In the genomic region with DNA sequence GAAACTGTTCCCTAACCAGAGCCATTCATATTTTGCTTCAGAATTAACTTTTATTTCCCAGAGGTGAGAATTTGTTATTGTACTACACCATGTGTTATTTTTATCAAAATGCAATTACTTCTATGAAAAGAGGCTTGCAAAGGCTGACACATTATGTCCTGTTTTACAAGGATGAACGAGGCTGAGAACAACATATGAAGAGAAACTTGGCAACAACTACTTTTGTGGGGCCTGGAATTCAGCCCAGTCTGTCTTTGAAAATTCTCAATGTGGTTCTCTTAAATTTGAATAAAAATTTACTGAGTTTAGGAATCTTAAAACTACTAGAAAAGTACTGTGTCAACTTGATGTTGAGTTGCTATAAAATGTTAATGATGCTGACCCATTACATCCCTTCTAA, we compare ENCODE assay signal across 16 mouse cellular contexts.
A peak's percentile ranks its signal among the peaks of the same experiment; 100 is the strongest.
DNase-seq lines count a peak whose midpoint lies in the region; ATAC-seq lines count a peak whose summit lies in the region.
"Had no signal": no experiment of that assay in that cellular context is flagged by ENCODE, and none has a peak within 500 bp of the region (broad histone marks: within the 10 kb centered on the region; RNA-seq: fewer than 3 reads in every experiment).

No protein-coding gene starts in this region.

- H3K27me3 ChIP-seq in embryonic facial prominence, embryonic 14.5 days (replicated peaks; ENCODE audit: control insufficient read depth, insufficient read depth, low read length): no peaks in the 10 kb centered on the region
- no peaks in the 10 kb centered on the region for H3K27me3 ChIP-seq in embryonic facial prominence, embryonic 10.5 days (replicated peaks; ENCODE audit: low read depth, poor library complexity, severe bottlenecking)
- H3K27me3 ChIP-seq: heart, embryonic 13.5 days; liver, embryonic 15.5 days had no signal

- no peaks in the 10 kb centered on the region for H3K4me1 ChIP-seq in embryonic facial prominence, embryonic 14.5 days (ENCODE audit: control insufficient read depth, insufficient read depth, low read length)
- no peaks in the 10 kb centered on the region for H3K4me1 ChIP-seq in embryonic facial prominence, embryonic 10.5 days
- H3K4me1 ChIP-seq: heart, embryonic 13.5 days; liver, embryonic 15.5 days had no signal

- peak; percentile 55 for DNase-seq in embryonic facial prominence, embryonic 14.5 days (ENCODE audit: low spot score)
- DNase-seq in embryonic facial prominence, embryonic 10.5 days (ENCODE audit: low spot score): no peak
- DNase-seq in layer of hippocampus, adult 11-12 months (ENCODE audit: low spot score): peak; percentile 13
- DNase-seq in layer of hippocampus, postnatal 25 days (ENCODE audit: extremely low spot score in 1 of 2, low spot score in 1 of 2): no peak
- DNase-seq in layer of hippocampus, adult 9-11 months: peak; percentile 17
- peak; percentile 6 to 8 for DNase-seq in right cerebral cortex, postnatal 36 days (ENCODE audit: low spot score in 2 of 2)
- no peak for DNase-seq in adrenal gland, postnatal 25 days
- DNase-seq: adrenal gland, postnatal 14 days; cerebellum, adult 2 months; gastrocnemius, postnatal 36 days had no signal

- H3K36me3 ChIP-seq in embryonic facial prominence, embryonic 14.5 days (ENCODE audit: control insufficient read depth, insufficient read depth, low read length): no peaks in the 10 kb centered on the region
- no peaks in the 10 kb centered on the region for H3K36me3 ChIP-seq in embryonic facial prominence, embryonic 10.5 days (replicated peaks)
- H3K36me3 ChIP-seq: heart, embryonic 13.5 days; liver, embryonic 15.5 days had no signal

- no peaks in the 10 kb centered on the region for H3K9me3 ChIP-seq in embryonic facial prominence, embryonic 14.5 days (ENCODE audit: control insufficient read depth, low read length)
- H3K9me3 ChIP-seq in embryonic facial prominence, embryonic 10.5 days: no peaks in the 10 kb centered on the region
- H3K9me3 ChIP-seq: heart, embryonic 13.5 days; liver, embryonic 15.5 days had no signal

- ATAC-seq in embryonic facial prominence, embryonic 14.5 days (ENCODE audit: low read depth): no peak
- ATAC-seq in granulocyte monocyte progenitor cell, adult 5-6 weeks (replicated peaks; ENCODE audit: poor library complexity, severe bottlenecking): no peak
- ATAC-seq: intestine, postnatal 0 days had no signal

- no peak overlapping the region for H3K4me3 ChIP-seq in embryonic facial prominence, embryonic 14.5 days (ENCODE audit: low read depth, low read length)
- H3K4me3 ChIP-seq in embryonic facial prominence, embryonic 10.5 days: no peak overlapping the region
- H3K4me3 ChIP-seq: heart, embryonic 13.5 days; liver, embryonic 15.5 days had no signal

- 35% methylated on average over 1 of the region's 1 CpGs for WGBS in embryonic facial prominence, embryonic 14.5 days
- 77% methylated on average over 1 of the region's 1 CpGs for WGBS in embryonic facial prominence, embryonic 10.5 days

- no peak overlapping the region for H3K4me2 ChIP-seq in embryonic facial prominence, embryonic 14.5 days (ENCODE audit: low read depth, low read length)
- H3K4me2 ChIP-seq: heart, embryonic 13.5 days; liver, embryonic 15.5 days had no signal

- H3K9ac ChIP-seq in embryonic facial prominence, embryonic 14.5 days (ENCODE audit: low read depth, low read length): no peak overlapping the region
- H3K9ac ChIP-seq: heart, embryonic 13.5 days; liver, embryonic 15.5 days had no signal

- H3K27ac ChIP-seq in embryonic facial prominence, embryonic 14.5 days (replicated peaks; ENCODE audit: low read depth, low read length): no peak overlapping the region
- no peak overlapping the region for H3K27ac ChIP-seq in embryonic facial prominence, embryonic 10.5 days (replicated peaks)
- H3K27ac ChIP-seq: heart, embryonic 13.5 days; liver, embryonic 15.5 days; macrophage; stomach, postnatal 0 days had no signal

Comparison
In these comparisons a context has a peak if more than half of its experiments do, and no peak if none do; other contexts are left out.
1. DNase-seq: peak in embryonic facial prominence, embryonic 14.5 days (single experiment), layer of hippocampus, adult 11-12 months (single experiment), layer of hippocampus, adult 9-11 months (single experiment) and right cerebral cortex, postnatal 36 days (2 of 2); none in embryonic facial prominence, embryonic 10.5 days (single experiment), layer of hippocampus, postnatal 25 days (0 of 2) and adrenal gland, postnatal 25 days (single experiment).